Mouse (Mus musculus): ENCODE data around the gene Dync1h1. TPM values are rescaled to one million over a fixed set of nuclear protein-coding genes. Genes with fewer than 3 reads are reported as not detected.
A peak's percentile ranks its signal among the peaks of the same experiment; 100 is the strongest.

Dync1h1 gene
- polyA plus RNA-seq, 1 experiment = 83.5 TPM

GRCm38 (mm10) chr12:110573635-110574034 is 27.6 kb upstream of the Dync1h1 start:
- TF ChIP-seq CTCF (IDR thresholded peaks at IDR 0.05; ENCODE audit: control insufficient read depth, insufficient read depth, insufficient read length) = no peak
- TF ChIP-seq USF1 (IDR thresholded peaks at IDR 0.05; ENCODE audit: low read depth) = no peak
- TF ChIP-seq MAX (IDR thresholded peaks at IDR 0.05) = no peak
- TF ChIP-seq MYOD1 (IDR thresholded peaks at IDR 0.05; ENCODE audit: control insufficient read depth, insufficient read length, low read depth) = no peak
- no peak for TF ChIP-seq CEBPB (IDR thresholded peaks at IDR 0.05; ENCODE audit: low read depth)
- no peak for TF ChIP-seq MYOG (IDR thresholded peaks at IDR 0.05; ENCODE audit: control insufficient read depth, extremely low read depth, insufficient read length)
- TF ChIP-seq FOSL1 (IDR thresholded peaks at IDR 0.05; ENCODE audit: insufficient read depth, low read length, poor library complexity, severe bottlenecking) = no peak
- Histone ChIP-seq H3K4me3 (ENCODE audit: insufficient read depth, poor library complexity, severe bottlenecking) (no peak overlapping the region), H3K36me3 (ENCODE audit: control insufficient read depth, insufficient read depth) (peaks cover 7% of the 10 kb centered on the region), H3K79me3 (ENCODE audit: low read depth) (no peaks in the 10 kb centered on the region), H3K27me3 (ENCODE audit: control insufficient read depth, insufficient read depth, insufficient read length) (no peaks in the 10 kb centered on the region), H3ac (ENCODE audit: control insufficient read depth, insufficient read length, low read depth) (no peak overlapping the region), H3K79me2 (ENCODE audit: control insufficient read depth, insufficient read depth) (no peaks in the 10 kb centered on the region)

GRCm38 (mm10) chr12:110575926-110576325 is 25.3 kb upstream of the Dync1h1 start:
- H3ac ChIP-seq (ENCODE audit: control insufficient read depth, insufficient read length, low read depth) = no peak overlapping the region
- TF ChIP-seq CTCF (IDR thresholded peaks at IDR 0.05; ENCODE audit: control insufficient read depth, insufficient read depth, insufficient read length) = no peak
- no peak overlapping the region for H3K4me3 ChIP-seq (ENCODE audit: insufficient read depth, poor library complexity, severe bottlenecking)
- H3K27me3 ChIP-seq (ENCODE audit: control insufficient read depth, insufficient read depth, insufficient read length) = no peaks in the 10 kb centered on the region
- no peaks in the 10 kb centered on the region for H3K79me2 ChIP-seq (ENCODE audit: control insufficient read depth, insufficient read depth)
- H3K36me3 ChIP-seq (ENCODE audit: control insufficient read depth, insufficient read depth) = peaks cover 2% of the 10 kb centered on the region
- no peaks in the 10 kb centered on the region for H3K79me3 ChIP-seq (ENCODE audit: low read depth)

- no peaks in the 10 kb centered on the region for H3K36me3 ChIP-seq (ENCODE audit: control insufficient read depth, insufficient read depth)
- no peaks in the 10 kb centered on the region for H3K79me2 ChIP-seq (ENCODE audit: control insufficient read depth, insufficient read depth)
- no peaks in the 10 kb centered on the region for H3K79me3 ChIP-seq (ENCODE audit: low read depth)
- no peak overlapping the region for H3K4me3 ChIP-seq (ENCODE audit: insufficient read depth, poor library complexity, severe bottlenecking)
- no peak for TF ChIP-seq MYOD1 (IDR thresholded peaks at IDR 0.05; ENCODE audit: control insufficient read depth, insufficient read length, low read depth)
- TF ChIP-seq FOSL1 (IDR thresholded peaks at IDR 0.05; ENCODE audit: insufficient read depth, low read length, poor library complexity, severe bottlenecking) = no peak
- no peak for TF ChIP-seq CEBPB (IDR thresholded peaks at IDR 0.05; ENCODE audit: low read depth)
- no peak for TF ChIP-seq MYOG (IDR thresholded peaks at IDR 0.05; ENCODE audit: control insufficient read depth, extremely low read depth, insufficient read length)
- no peak for TF ChIP-seq MAX (IDR thresholded peaks at IDR 0.05)
- TF ChIP-seq USF1 (IDR thresholded peaks at IDR 0.05; ENCODE audit: low read depth) = no peak
- no peak overlapping the region for H3ac ChIP-seq (ENCODE audit: control insufficient read depth, insufficient read length, low read depth)
- H3K27me3 ChIP-seq (ENCODE audit: control insufficient read depth, insufficient read depth, insufficient read length) = no peaks in the 10 kb centered on the region
Measured at GRCm38 (mm10) chr12:110578333-110578732, 22.9 kb upstream of the Dync1h1 start.

- H3K36me3 ChIP-seq (ENCODE audit: control insufficient read depth, insufficient read depth) = no peaks in the 10 kb centered on the region
- H3ac ChIP-seq (ENCODE audit: control insufficient read depth, insufficient read length, low read depth) = no peak overlapping the region
- peaks cover 7% of the 10 kb centered on the region for H3K79me3 ChIP-seq (ENCODE audit: low read depth)
- H3K79me2 ChIP-seq (ENCODE audit: control insufficient read depth, insufficient read depth) = peaks cover 28% of the 10 kb centered on the region
- no peak overlapping the region for H3K4me3 ChIP-seq (ENCODE audit: insufficient read depth, poor library complexity, severe bottlenecking)
- TF ChIP-seq MYOG (IDR thresholded peaks at IDR 0.05; ENCODE audit: control insufficient read depth, extremely low read depth, insufficient read length) = no peak
- TF ChIP-seq CEBPB (IDR thresholded peaks at IDR 0.05; ENCODE audit: low read depth) = no peak
- TF ChIP-seq CTCF (IDR thresholded peaks at IDR 0.05; ENCODE audit: control insufficient read depth, insufficient read depth, insufficient read length) = no peak
- no peak for TF ChIP-seq FOSL1 (IDR thresholded peaks at IDR 0.05; ENCODE audit: insufficient read depth, low read length, poor library complexity, severe bottlenecking)
- no peak for TF ChIP-seq MYOD1 (IDR thresholded peaks at IDR 0.05; ENCODE audit: control insufficient read depth, insufficient read length, low read depth)
- no peak for TF ChIP-seq USF1 (IDR thresholded peaks at IDR 0.05; ENCODE audit: low read depth)
- no peaks in the 10 kb centered on the region for H3K27me3 ChIP-seq (ENCODE audit: control insufficient read depth, insufficient read depth, insufficient read length)
Measured at GRCm38 (mm10) chr12:110588622-110589021, 12.6 kb upstream of the Dync1h1 start.

DNA sequence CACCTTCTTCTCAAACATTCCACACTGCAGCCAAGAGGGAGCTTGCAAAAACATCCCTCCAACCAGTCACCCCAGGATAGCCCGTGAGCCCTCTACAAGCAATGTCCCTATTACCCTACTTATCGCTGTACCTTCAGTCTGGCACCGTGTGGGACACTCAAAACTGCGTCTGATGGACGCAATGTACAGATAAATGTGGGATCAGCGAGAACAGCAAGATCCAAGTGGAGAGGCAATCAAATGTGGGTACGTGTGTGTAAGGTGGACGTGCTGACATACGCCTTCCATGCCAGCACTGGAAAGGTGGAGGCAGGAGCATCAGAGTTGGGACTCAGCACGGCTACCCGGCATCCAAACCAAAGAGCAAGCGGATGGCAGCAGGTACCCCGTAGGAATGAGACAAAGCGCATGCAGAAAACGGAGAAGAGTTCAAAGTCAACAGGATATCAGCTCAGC is 10.4 kb upstream of the Dync1h1 start:
- Histone ChIP-seq H3K36me3 (ENCODE audit: control insufficient read depth, insufficient read depth) (no peaks in the 10 kb centered on the region), H3K27me3 (ENCODE audit: control insufficient read depth, insufficient read depth, insufficient read length) (peaks cover 1% of the 10 kb centered on the region), H3K4me3 (ENCODE audit: insufficient read depth, poor library complexity, severe bottlenecking) (peak overlapping the region; percentile 70), H3K79me2 (ENCODE audit: control insufficient read depth, insufficient read depth) (peaks cover 28% of the 10 kb centered on the region), H3K79me3 (ENCODE audit: low read depth) (peaks cover 7% of the 10 kb centered on the region), H3ac (ENCODE audit: control insufficient read depth, insufficient read length, low read depth) (peak overlapping the region; percentile 98)
- TF ChIP-seq MYOD1 (IDR thresholded peaks at IDR 0.05; ENCODE audit: control insufficient read depth, insufficient read length, low read depth) (no peak), USF1 (IDR thresholded peaks at IDR 0.05; ENCODE audit: low read depth) (no peak), MYOG (IDR thresholded peaks at IDR 0.05; ENCODE audit: control insufficient read depth, extremely low read depth, insufficient read length) (no peak), CEBPB (IDR thresholded peaks at IDR 0.05; ENCODE audit: low read depth) (no peak), CTCF (IDR thresholded peaks at IDR 0.05; ENCODE audit: control insufficient read depth, insufficient read depth, insufficient read length) (no peak), MAX (IDR thresholded peaks at IDR 0.05) (no peak)

- peak; percentile 20 for TF ChIP-seq MAX (IDR thresholded peaks at IDR 0.05)
- TF ChIP-seq CEBPB (IDR thresholded peaks at IDR 0.05; ENCODE audit: low read depth) = no peak
- no peak for TF ChIP-seq FOSL1 (IDR thresholded peaks at IDR 0.05; ENCODE audit: insufficient read depth, low read length, poor library complexity, severe bottlenecking)
- peak; percentile 96 for TF ChIP-seq USF1 (IDR thresholded peaks at IDR 0.05; ENCODE audit: low read depth)
Measured at GRCm38 (mm10) chr12:110591260-110591883, 9.9 kb upstream of the Dync1h1 start.

More at GRCm38 (mm10) chr12:110591260-110591883, 9.9 kb upstream of the Dync1h1 start:
- H3K79me2 ChIP-seq (ENCODE audit: control insufficient read depth, insufficient read depth) = peaks cover 28% of the 10 kb centered on the region
- H3K36me3 ChIP-seq (ENCODE audit: control insufficient read depth, insufficient read depth) = no peaks in the 10 kb centered on the region
- peak overlapping the region; percentile 98 for H3ac ChIP-seq (ENCODE audit: control insufficient read depth, insufficient read length, low read depth)
- H3K27me3 ChIP-seq (ENCODE audit: control insufficient read depth, insufficient read depth, insufficient read length) = peaks cover 6% of the 10 kb centered on the region
- peak overlapping the region; percentile 70 for H3K4me3 ChIP-seq (ENCODE audit: insufficient read depth, poor library complexity, severe bottlenecking)
- peaks cover 7% of the 10 kb centered on the region for H3K79me3 ChIP-seq (ENCODE audit: low read depth)
